Mouse (Mus musculus) cerebellum, adult 8-10 months (tissue): ENCODE measurements around the gene Atp6v1fnb.

Experiments
- DNase-seq: peaks from one replicate; pipeline ENCODE4 v3.0.0; 2022

Gene Atp6v1fnb

DNA sequence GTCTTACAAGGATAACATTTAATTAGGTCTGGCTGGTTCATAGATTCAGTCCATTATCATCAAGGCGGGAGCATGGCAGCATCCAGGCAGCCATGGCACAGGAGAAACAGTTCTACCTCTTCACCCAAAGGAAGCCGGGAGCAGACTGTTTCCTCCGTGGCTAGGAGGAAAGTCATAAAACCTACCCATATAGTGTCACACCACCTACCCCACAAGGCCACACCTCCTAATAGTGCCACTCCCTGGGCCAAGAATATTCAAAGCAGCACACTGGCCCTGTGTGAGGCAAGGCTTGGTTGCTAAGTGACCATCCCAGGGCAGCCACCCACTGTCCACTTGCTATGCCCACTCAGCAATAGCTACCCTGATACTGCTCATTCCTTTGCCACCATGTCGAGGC is at the start of gene Atp6v1fnb:
Gene Atp6v1fnb, plus strand, starts transcription at position 301 of the 400 bp plus-strand sequence.
- DNase-seq: no peak

DNA sequence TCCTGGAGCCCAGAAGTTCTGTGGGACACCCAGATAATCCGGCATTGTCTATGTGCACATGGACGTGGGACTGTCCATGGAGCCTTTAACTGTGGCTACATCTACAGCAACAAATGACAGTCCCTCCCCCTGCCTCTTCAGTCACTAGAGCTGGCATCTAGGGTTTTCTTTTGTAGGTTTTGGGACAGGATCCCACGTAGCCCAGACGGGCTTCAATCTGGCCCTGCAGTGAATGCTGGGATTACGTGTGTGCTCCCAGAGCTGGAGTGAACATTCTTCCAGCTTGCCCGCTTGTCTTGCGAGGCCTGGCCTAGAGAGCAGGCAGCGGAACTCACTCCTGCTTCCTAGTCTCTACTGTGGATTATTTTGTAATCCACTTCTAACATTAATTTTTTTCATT is 46.1 kb upstream of the Atp6v1fnb start:
- no peak for DNase-seq

DNA sequence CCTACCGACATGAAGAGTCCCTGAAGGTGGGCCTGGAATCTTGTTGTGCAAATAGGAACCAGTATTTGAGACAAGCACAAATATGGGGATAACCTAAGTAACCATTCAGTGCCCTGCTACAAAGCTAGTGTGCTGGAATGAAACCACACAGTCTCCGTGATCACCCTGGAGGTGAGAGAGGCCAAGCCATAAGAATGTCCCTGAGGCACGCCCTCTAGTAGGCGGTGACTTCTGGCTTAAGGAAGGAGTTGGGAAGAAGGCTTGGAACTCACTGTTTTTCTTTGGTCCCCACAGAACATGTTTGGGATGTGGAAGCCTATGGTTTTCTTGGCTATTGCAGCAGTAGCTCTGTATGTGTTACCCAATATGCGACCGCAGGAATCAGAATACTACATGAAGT is 44.9 kb upstream of the Atp6v1fnb start:
- DNase-seq: no peak

DNA sequence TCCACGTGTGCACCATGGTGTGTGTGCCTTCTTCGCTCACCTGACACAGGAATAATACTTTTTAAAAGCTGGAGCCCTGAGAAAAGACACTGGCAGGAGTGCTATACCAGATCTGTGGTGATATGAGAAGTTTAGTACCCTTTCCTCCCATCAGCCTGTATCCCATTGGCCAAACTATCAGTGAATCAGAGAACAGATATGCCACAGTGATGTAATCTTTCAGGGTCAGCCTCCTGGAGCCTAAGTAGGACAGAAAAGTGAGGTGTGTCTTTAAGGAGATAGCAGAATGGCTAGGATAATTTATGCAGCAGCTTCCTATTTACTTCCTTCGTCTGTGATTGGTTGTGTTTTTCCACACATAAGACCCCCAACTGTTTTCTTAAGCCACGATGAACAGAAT is 43.1 kb upstream of the Atp6v1fnb start:
- DNase-seq: no peak

DNA sequence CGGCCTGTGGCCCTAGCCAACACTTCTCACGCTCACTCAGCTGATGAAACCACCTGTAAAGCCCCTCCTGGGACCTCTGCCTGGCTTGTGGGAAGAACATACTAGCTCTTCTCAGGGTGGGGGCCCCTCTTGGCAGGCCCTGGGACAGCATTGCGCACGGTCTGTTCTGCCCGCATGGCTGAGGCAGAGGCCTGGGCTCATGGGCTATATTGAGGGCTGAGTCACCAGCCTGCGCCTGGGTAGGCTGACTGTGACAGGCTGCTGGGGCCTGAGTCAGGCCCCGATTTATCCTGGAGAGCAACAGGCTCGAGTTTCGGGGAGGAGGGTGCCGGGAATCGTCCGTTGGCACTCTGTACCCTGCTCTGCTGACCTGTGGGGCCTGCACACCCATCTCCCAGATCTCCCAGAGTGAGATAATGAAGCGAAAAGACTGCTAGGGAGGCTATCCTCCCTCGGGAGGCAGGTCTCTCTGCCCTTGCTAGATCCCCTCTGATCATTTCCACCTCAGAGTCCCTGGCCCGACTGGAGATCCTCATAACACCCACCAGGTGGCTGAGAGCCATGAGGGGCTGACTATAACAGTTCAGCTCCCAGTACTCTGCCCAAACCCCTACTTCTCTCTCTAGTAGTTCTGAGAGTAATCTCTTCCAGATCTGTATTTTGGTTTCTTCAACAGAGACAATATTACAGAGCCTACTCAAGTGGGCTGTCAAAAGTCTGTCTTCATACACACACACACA is 40.4 kb upstream of the Atp6v1fnb start:
- DNase-seq: no peak

DNA sequence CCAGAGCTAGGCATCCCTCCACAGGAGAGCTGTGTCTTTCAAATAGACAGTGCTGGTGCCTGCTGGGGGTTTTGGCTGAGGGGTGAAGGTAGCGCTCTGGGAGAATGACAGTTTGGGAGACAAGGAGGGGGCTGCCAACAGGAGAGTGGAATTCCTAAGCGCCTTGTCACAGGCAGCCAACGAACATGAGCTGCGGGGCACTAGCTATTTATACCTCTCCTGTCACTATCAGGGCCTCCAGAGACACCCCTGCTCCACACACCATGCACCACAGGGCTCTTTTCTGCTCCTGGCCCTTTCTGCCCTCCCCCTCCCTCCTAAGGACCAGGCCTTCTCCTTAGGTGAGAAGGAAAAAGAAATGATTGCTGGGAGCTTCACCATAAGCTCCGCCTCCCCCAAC is 39.8 kb upstream of the Atp6v1fnb start:
- no peak for DNase-seq

DNA sequence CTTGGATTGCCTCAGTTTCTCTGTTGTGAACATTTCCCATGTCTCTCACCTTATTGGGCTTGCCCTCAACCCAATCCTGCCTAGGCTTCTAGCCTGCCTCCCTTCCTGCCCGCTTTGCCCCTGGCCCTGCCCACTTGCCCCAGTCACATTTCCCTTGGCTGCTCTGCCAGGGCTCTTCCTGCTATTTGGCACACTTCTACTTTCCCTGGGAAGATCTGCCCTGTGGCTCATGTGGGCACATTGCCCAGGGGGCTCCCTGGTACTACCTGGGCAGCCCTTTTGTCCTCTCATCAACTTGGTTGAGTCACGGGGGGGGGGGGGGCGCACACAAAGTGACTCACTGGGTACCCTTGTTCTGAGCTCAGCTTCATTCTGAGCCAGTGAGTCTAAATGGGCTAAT is 39.1 kb upstream of the Atp6v1fnb start:
- no peak for DNase-seq

DNA sequence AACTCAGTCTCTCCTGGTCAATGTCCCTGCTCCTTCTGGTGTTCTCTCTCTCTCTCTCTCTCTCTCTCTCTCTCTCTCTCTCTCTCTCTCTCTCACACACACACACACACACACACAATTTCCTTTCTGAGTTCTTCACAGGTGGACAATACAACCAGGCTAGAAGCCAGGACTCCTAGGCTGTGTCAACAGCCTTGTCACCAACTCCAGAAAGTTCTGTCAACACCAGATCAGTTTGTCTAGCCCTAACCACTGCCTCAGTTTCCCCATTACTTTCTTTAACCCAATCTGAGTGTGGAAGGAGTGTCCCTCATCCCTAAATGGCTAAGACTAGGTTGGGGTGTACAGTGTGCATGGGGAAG is 38.6 kb upstream of the Atp6v1fnb start:
- no peak for DNase-seq

DNA sequence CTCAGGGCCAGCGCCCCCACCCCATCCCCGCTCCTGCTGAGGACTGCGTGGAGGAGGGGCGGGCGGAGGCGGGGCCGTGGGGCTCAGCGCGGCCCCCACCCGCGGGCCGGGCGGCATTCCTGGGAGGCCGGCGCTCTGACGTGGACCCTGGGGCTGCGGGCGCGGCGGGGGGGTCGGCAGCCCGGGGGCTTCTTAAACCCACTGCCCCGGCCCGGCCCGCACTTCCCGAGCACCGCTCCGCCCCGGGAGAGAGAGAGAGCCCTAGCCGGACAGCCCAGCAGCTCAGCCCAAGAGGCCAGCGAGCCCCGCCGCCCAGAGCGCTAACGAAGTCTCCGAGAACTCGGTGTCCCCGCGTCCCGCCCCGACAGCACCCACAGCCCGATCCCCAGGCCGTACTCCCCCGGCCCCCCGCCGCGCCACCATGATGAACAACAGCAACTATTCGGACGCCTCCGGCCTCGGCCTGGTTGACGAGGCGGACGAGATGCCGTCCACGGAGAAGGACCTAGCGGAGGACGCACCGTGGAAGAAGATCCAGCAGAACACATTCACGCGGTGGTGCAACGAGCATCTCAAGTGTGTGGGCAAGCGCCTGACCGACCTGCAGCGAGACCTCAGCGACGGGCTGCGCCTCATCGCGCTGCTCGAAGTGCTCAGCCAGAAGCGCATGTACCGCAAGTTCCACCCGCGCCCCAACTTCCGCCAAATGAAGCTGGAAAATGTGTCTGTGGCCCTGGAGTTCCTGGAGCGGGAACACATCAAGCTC is 38.0 kb upstream of the Atp6v1fnb start, which contains the start of gene Flnc:
Gene Flnc, plus strand, starts transcription at position 219 of the 766 bp plus-strand sequence.
- no peak for DNase-seq

DNA sequence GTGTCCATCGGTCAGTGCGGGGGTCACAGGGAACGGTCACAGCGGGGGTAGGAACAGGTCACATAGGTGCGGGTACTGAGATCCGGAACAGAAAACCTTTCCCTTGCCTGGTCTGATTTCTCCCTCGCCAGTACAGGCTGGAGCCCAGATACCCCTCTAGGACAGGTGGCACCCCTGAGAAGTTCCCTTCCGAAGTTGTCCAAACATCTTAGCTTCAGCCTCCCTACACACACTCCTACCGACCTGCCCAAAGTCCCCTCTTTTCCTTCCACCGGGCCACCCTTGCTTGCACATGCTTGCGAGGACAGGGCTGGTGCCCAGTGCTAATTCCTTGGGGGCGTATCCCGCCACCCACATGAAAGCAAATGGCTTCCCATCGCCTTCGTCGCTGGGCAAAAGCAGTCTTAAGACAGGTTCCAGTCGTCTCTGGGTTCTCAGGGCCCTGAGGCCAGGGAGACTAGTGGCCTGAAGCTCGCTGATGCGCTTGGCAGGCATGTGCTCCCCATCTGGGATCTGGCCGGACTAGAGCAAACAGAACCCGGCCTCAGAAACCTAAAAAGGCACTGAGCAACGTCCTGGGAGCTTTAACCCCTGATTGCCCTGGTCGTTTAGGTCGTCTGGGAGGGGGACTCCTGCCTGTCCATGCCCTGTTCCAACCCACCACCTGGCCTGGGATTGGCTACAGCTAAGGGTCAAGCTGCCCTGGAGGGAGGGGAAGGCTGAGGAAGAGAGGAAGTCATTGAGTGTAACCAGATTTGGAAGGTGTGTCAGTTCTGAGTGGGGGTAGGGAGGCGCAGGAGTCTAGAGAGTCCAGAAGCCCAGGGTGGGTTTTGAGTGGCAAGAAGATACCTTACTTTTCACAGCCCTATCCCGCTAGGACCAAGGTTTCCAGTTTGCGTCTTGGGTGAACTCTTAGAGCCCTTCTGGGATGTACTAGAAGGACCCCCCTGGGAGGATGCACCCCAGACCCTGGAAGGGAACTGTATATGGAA is 37.1 kb upstream of the Atp6v1fnb start:
- DNase-seq: no peak

DNA sequence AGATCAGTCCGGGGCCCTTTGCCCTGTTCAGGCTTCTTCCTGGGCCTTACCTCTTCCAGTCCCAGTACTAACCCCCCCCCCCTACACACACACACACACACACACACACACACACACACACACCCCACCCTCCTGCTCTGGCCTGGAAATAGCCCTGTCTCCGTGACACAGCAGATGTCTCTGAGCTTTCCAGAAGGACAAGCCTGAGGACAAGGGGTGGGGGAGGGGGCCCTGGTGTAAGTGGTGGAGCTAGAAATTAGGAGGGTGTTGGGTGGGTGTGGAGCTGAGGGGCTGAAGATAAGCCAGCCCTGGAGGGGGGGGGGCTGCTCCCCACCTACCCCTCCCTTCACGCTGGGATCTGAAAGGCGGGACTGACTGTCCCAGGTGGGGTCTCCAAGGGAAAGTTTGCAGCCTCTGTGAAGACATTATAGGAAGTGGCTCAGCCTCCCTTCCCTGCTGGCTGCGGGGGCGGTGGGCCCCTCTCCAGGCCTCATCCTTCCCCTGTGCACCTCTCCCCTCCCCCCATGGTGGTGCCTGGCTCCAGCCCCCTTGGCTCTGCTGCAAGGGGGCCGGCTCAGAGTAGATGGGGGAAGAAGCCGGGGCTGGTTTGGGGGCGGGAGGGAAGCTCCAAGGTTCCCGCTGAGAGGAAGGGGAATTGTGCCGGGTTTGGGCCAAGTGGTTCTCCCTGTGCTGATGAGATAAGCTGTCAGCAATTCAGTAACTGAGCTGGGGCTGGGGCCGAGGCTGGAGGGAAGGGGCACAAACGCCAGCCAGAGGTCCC is 36.1 kb upstream of the Atp6v1fnb start:
- DNase-seq: no peak

DNA sequence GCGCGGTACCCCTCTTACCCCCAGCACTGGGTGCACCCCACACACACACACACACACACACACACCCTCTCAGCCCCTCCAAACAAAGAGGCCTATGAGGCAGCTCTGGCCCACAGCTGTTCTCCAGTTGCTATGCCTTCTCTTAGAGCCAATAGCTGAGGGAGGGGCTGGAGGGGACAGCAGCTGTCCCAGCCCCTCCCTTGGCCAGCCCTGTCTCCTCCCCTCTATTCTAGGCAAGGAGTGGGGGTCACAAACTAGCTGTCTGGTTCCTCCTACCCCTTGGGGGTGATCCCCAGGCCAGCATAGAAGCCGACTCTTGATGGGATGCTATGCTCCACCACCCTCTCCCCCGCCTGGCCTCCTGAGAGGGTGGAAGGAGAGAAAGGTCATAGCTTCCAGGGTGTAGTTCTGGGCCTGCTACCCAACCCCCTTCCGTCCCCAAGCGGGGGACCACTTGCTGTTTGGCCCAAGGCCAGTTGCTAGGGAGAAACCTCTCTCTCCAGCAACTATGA is 35.2 kb upstream of the Atp6v1fnb start:
- no peak for DNase-seq

DNA sequence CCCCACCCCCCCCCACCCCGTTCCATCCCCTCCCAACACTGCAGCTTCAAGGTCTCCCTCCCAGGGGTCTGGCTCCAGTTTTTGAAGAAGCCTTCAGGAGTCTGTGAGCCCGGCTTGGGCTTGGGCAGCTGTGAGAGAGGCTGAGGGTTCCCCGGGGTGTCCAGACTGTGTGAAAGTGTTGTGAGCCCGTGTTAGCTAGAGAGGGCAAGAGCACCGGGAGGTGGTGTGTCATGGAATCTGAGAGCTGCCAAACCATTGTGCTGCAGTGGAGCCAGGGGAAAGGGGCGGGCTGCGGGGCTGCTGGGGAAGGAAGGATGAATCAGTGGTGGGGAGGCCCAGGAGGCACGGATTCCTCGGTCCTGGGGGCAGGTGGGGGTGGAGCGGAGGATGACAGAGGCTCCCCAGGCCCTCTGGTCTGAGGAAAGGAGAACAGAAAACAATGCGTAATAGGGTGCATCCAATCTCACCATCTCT is 34.7 kb upstream of the Atp6v1fnb start:
- no peak for DNase-seq

DNA sequence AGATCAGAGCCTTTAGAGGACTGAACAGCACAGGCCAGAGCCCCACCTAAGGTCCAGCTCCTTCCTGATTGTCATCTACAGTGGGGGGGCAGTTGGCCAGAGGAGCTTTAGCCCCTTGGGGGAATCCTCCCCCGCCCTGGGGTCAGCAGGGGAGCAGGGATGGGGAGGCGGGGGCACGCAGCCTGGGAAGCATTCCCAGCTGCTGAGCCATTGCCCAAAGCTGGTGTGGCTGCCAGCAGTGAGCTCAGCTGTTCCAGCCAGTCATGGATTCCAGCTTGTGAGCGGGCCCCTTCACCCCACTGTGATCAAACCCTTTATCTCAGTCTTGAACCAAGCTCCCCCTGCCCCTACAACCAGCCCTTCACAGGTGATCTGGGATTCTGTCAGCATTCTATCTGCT is 32.0 kb upstream of the Atp6v1fnb start:
- DNase-seq: no peak

DNA sequence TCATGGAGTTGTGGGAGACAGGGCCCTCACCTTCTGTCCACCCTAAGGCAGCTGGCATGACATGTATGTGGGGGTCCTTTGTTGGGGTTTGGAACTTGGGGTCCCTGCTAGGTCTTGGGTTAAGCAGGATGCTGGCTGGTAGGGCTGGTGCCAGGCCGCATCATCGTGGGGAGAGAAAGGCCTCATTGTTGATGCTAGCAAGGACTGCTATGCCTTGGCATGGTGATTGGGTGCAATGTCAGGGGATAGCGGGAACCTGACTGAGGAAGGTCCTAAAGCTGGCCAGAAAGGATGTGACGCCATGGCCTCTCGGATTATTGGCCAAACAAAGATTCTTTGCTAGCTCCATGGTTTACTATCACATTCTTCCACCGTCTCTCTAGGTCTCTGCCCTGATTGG is 31.4 kb upstream of the Atp6v1fnb start:
- no peak for DNase-seq

DNA sequence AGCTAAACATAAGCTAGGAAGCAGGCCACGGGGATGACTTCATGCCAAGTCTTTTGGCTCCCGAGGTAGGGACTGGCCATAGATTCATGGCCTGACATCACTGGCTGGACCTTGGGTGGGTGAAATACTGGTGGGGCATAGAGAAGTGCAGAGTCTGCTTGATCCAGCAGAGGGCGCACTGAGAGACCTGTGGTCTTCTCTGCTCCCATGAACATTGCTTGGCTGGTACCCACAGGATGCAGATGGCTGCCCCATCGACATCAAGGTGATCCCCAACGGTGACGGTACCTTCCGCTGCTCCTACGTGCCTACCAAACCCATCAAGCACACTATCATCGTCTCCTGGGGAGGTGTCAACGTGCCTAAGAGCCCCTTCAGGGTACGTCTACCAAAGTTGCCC is 26.5 kb upstream of the Atp6v1fnb start:
- no peak for DNase-seq

DNA sequence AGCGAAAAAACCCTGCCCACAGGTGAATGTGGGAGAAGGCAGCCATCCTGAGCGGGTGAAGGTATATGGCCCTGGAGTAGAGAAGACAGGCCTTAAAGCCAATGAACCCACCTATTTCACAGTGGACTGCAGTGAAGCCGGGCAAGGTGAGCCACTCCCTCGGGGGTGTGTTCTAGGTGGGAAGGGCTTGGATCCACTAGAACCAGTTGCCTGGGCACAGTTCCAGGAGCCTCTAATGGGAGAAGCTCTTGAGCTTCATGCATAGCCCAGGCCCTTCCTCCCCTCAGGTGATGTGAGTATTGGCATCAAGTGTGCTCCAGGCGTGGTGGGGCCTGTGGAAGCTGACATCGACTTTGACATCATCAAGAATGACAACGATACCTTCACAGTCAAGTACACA is 25.9 kb upstream of the Atp6v1fnb start:
- DNase-seq: no peak

DNA sequence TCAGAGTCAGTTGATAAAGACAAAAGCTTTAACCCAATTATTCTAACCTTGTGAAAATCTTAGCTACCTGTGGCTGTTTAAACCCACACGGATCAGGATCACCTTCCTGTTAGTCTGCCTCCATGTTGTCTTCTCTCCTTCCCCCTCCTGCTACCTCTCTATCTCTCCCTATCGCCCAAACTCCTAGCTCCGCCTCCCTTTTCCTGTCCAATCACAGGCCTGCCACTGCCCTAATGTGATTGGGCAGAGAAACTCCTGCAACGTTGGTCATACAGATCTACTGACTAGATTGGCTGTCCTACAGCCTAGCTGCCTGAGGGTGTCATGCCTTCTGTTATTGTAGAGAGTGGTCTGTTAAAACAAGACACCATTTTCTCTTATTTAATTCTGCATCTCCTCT is 21.4 kb upstream of the Atp6v1fnb start:
- DNase-seq: no peak

DNA sequence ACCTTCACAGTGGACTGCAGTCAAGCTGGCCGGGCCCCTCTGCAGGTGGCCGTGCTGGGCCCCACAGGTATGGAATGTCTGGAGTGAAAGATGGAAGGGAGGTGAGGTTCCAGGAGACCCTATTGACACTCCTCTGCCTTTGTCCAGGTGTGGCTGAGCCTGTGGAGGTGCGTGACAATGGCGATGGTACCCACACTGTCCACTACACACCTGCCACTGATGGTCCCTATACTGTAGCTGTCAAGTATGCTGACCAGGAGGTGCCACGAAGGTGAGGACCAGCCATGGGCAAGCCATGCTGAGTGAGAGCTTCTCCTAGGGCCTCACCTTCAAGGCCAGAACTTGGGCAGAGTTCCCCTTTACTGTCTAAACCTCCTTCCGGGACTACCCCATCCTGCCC is 20.6 kb upstream of the Atp6v1fnb start:
- no peak for DNase-seq

DNA sequence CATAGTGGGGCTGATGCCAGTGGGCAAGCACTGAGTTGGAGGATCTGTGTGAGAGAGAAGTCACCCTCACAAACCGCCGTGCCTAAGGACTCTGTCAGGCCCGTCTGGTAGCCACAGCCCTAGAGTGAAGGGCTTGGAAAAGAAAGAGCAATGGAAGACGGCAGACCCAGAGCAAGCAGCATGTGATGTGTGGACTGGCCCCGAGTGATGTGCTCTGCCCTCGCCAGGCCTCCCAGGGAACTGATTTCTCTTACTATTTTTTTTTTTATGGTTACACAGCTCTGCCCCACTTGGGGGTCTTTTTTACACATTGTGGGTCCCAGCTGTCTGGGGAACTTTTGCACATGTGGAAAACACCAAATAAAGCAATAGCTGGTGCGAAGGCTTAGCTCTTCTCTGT is 9.7 kb upstream of the Atp6v1fnb start:
- DNase-seq: no peak

DNA sequence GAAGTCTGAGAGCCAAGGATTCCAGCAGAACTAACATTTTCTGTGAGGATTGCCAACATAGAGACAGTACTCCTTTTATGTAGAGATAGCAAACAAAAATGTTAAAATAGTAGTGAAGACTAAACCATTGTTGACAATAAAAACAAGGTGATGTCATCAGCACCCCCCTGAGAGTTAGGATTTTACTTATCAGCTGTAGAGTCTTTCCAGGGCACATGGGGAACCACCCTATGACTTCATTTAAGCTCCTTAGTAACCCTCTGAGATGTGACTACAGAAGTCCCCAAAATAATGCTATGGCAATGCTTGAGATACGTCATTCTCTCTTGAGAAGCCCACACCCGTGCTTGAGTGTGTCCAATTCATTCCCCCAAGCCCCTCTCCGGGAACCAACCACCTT is 7.8 kb upstream of the Atp6v1fnb start:
- no peak for DNase-seq
